Mouse (Mus musculus) left cerebral cortex, adult 2 months (tissue): ENCODE data around the gene Arl6ip1. TPM values are rescaled to one million over a fixed set of nuclear protein-coding genes. Genes with fewer than 3 reads are reported as not detected.
A peak's percentile ranks its signal among the peaks of the same experiment; 100 is the strongest.
"Not testable (repeated sequence)": the region's sequence is repeated elsewhere in the genome, so short reads cannot be mapped to it uniquely, and the experiment has no call there.

ENCODE experiments used
- DNase-seq, 2 experiments: peaks; one replicate each; pipeline ENCODE4 v3.0.0; 2021 to 2022; ENCODE audit warnings: low spot score in 2 of 2, mixed read lengths in 1 of 2; ENCODE audit errors: extremely low spot score in 1 of 2
- H3K27ac ChIP-seq: fragments of 200-600 bp; 2 replicates; pipeline ENCODE4 v1.8.1; 2022
- H3K4me3 ChIP-seq: fragments of 200-600 bp; 2 replicates; pipeline ENCODE4 v1.8.1; 2022
- CTCF ChIP-seq: fragments of 200-600 bp; IDR thresholded peaks from 2 replicates; pipeline ENCODE4 v1.8.1; 2022; ENCODE audit warnings: antibody characterized with exemption, mild to moderate bottlenecking, moderate library complexity
- intact Hi-C: fragments of 180-260 bp; cut with DNase I; formaldehyde crosslinking; loops from one replicate; pipeline ENCODE4 v1.15.1; 2025
- long read RNA-seq, 2 experiments: library from polyadenylated mRNA; stranded (forward); transcript quantifications; one replicate each; pipeline ENCODE4 v2.0.0; 2021; ENCODE audit warnings: borderline mapping rate in 2 of 2
- total RNA-seq, 2 experiments: library from RNA; stranded (reverse); gene quantifications; 2 replicates each; pipeline ENCODE4 v1.2.3; 2021

The Arl6ip1 gene
- total RNA-seq: 100 to 1,000 TPM; 245 to 246 TPM
- long read RNA-seq, experiment 1, transcript Arl6ip1-201 (6 exons, 2,171 nt): major isoform, 408 of 428 reads
- long read RNA-seq, experiment 1, partial matches to known transcripts: 9 of 428 reads
- long read RNA-seq, experiment 1, other reads (novel, unspliced or antisense): 10 of 428 reads
- long read RNA-seq, experiment 2, transcript Arl6ip1-201 (6 exons, 2,171 nt): major isoform, 233 of 258 reads
- long read RNA-seq, experiment 2, partial matches to known transcripts: 5 of 258 reads
- long read RNA-seq, experiment 2, other reads (novel, unspliced or antisense): 20 of 258 reads

- DNase-seq: peak; percentile 95 to 96
- Histone ChIP-seq H3K4me3 (peak within 1 kb of the TSS; percentile 62), H3K27ac (peak within 1 kb of the TSS; percentile 89)
- no peak for TF ChIP-seq CTCF
- intact Hi-C loops: loop anchor here (1.0 kb wide), 1 partner anchor 13 kb away; the partner anchor contains the start of gene Rps15a
These were observed at the start of gene Arl6ip1 for GRCm38 (mm10) chr7:118129430-118130041. Arl6ip1 (minus strand) TSS chr7:118129662.

- no peak for DNase-seq
- no peak overlapping the region for H3K4me3 ChIP-seq
- no peak for TF ChIP-seq CTCF
- no peak overlapping the region for H3K27ac ChIP-seq
- intact Hi-C loops: loop anchor here (10.0 kb wide), 1 partner anchor 119 kb away; no protein-coding TSS in a partner anchor
These were observed 46.4 kb upstream of the Arl6ip1 start for GRCm38 (mm10) chr7:118175821-118176355.

GRCm38 (mm10) chr7:118170125-118170524 is 40.7 kb upstream of the Arl6ip1 start:
- H3K27ac ChIP-seq, H3K4me3 ChIP-seq, DNase-seq: not testable (repeated sequence)
- intact Hi-C loops: loop anchor here (10.0 kb wide), 1 partner anchor 125 kb away; no protein-coding TSS in a partner anchor

GRCm38 (mm10) chr7:118163006-118163405 is 33.5 kb upstream of the Arl6ip1 start:
- TF ChIP-seq CTCF: no peak

GRCm38 (mm10) chr7:118160121-118160520 is 30.7 kb upstream of the Arl6ip1 start:
- no peak for TF ChIP-seq CTCF
- H3K27ac ChIP-seq: peak overlapping the region; percentile 53
- intact Hi-C loops: no loop called here
- DNase-seq: peak; percentile 21 to 45
- no peak overlapping the region for H3K4me3 ChIP-seq

More at GRCm38 (mm10) chr7:118163006-118163405, 33.5 kb upstream of the Arl6ip1 start:
- Histone ChIP-seq H3K4me3 (no peak overlapping the region), H3K27ac (no peak overlapping the region)
- no peak for DNase-seq
- intact Hi-C loops: no loop called here

- intact Hi-C loops: no loop called here
These were observed 27.0 kb upstream of the Arl6ip1 start for GRCm38 (mm10) chr7:118156461-118156860.

GRCm38 (mm10) chr7:118154150-118154549 is 24.7 kb upstream of the Arl6ip1 start:
- Histone ChIP-seq H3K4me3 (no peak overlapping the region), H3K27ac (no peak overlapping the region)
- intact Hi-C loops: no loop called here
- TF ChIP-seq CTCF: no peak
- DNase-seq: peak in 1 of 2 experiments; percentile 14

More at GRCm38 (mm10) chr7:118156461-118156860, 27.0 kb upstream of the Arl6ip1 start:
- Histone ChIP-seq H3K4me3 (no peak overlapping the region), H3K27ac (no peak overlapping the region)
- DNase-seq: no peak
- TF ChIP-seq CTCF: no peak

- no peak for TF ChIP-seq CTCF
- DNase-seq: no peak
- intact Hi-C loops: loop anchor here (5.0 kb wide), 1 partner anchor 64 kb away; no protein-coding TSS in a partner anchor
- Histone ChIP-seq H3K4me3 (no peak overlapping the region), H3K27ac (no peak overlapping the region)
These were observed 14.1 kb upstream of the Arl6ip1 start for GRCm38 (mm10) chr7:118143602-118144001.

GRCm38 (mm10) chr7:118143123-118143522 is 13.7 kb upstream of the Arl6ip1 start:
- no peak for DNase-seq
- intact Hi-C loops: loop anchor here (5.0 kb wide), 1 partner anchor 64 kb away; no protein-coding TSS in a partner anchor
- no peak for TF ChIP-seq CTCF
- Histone ChIP-seq H3K27ac (no peak overlapping the region), H3K4me3 (no peak overlapping the region)

GRCm38 (mm10) chr7:118141271-118141670 is 11.8 kb upstream of the Arl6ip1 start:
- intact Hi-C loops: loop anchor here (5.0 kb wide), 1 partner anchor 66 kb away; no protein-coding TSS in a partner anchor
- TF ChIP-seq CTCF: no peak
- no peak overlapping the region for H3K27ac ChIP-seq
- no peak for DNase-seq
- no peak overlapping the region for H3K4me3 ChIP-seq

GRCm38 (mm10) chr7:118135128-118135527 is 5.7 kb upstream of the Arl6ip1 start:
- no peak overlapping the region for H3K27ac ChIP-seq
- DNase-seq: no peak
- TF ChIP-seq CTCF: no peak
- intact Hi-C loops: no loop called here
- no peak overlapping the region for H3K4me3 ChIP-seq

GRCm38 (mm10) chr7:118128925-118129429 is 485 bp downstream of the Arl6ip1 start:
- intact Hi-C loops: loop anchor here (1.0 kb wide), 1 partner anchor 13 kb away; the partner anchor contains the start of gene Rps15a
- peak overlapping the region; percentile 62 for H3K4me3 ChIP-seq
- H3K27ac ChIP-seq: peak overlapping the region; percentile 89
- TF ChIP-seq CTCF: no peak; the same call in 1 of the 2 replicates
- no peak for DNase-seq
